Mouse (Mus musculus) yolk sac, embryonic 10.5 days (tissue): Measurements from ENCODE around the gene Zbtb37.
A peak's percentile ranks its signal among the peaks of the same experiment; 100 is the strongest.
"Not testable (repeated sequence)": the region's sequence is repeated elsewhere in the genome, so short reads cannot be mapped to it uniquely, and the experiment has no call there.

ENCODE experiments used
- DNase-seq: peaks from one replicate; pipeline ENCODE4 v3.0.0-alpha.2; 2017; ENCODE audit warnings: low spot score

Gene Zbtb37

DNA sequence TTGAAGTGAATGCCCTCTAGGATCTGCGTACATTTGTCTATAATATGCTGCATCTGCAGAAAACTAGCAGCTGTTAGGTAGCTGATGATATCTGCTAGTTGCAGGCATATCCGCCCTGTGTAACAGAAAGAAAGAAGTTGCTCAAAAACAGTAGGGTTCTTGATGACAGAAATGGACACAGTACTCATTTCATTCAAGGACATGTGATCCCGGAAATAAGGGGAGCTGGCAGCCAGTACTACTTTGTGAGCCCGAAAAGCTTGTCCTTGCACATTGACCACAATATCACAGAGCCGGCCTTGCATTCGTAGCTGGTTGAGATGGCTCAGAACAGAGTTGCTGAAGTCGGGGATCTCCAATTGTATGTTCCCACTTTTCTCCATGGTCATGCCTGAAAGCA is 2.3 kb downstream of the Zbtb37 start:
- DNase-seq, result no peak

DNA sequence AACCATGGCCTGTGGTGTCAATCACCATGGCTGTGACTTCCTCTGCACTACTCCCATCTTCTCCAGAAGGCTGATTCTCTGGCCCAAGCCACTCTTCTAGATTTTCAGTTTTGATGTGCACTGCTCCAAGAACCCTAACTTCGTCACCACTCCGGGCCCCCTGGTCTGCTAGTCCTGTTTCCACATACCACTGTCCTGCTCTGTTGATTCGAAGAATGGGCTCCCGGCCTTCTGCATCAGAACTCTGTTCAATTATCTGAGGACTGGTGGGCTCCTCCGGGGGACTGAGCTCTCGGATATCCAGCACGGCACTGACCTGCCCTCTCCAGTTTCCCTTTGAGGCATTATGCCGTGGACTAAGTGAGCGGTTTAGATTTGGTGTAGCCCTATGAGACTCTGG is 2.8 kb downstream of the Zbtb37 start:
- DNase-seq, result no peak

DNA sequence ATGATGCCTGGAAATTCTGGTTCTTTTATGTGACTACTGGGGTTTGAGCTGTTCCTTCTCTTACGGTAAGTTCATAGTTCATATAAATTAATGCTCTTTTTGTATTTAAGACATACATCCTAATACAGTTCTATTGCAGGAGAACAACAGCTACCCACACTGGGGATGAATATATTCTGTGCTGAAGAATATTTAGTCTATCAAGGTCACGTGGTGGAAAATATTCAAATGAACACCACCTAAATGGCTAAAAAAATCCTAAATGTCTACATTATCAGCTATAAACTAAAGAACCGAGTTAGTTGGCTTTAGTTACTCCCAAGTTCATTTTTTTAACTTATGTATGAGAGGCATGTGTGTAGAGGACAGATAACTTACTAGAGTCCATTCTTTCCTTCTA is 4.6 kb downstream of the Zbtb37 start:
- DNase-seq, result no peak

DNA sequence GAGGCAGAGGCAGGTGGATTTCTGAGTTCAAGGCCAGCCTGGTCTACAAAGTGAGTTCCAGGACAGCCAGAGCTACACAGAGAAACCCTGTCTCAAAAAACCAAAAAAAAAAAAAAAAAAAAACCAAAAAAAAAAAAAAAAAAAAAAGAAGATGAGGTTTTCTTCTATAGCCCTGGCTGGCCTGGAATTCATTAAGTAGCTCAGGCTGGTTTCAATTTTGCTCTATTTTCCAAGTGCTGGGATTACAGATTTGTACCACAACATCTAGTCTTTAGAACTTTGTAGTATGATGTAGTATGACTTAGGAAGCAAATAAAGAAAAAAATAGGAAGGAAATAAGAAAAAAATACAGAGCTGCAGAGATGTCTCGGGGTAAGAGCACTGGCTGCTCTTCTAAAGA is 6.2 kb downstream of the Zbtb37 start:
- not testable (repeated sequence) for DNase-seq

DNA sequence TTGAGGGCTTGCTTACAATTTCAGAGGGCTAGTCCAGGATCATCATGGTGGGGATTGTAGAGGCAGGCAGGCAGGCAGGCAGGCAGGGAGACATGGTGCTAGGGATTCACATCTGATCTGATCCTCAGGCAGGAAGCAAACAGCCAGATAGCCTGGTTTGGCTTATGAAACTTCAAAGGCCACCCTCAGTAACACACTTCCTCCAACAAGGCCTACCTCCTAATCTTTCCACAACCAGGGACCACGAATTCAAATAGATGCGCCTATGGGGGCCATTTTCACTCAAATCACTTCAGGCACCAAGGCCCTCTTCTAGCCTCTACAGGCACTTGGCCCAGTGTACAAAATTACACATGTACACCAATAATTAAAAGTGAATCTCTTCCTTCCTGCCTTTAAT is 7.5 kb downstream of the Zbtb37 start:
- DNase-seq, result no peak

DNA sequence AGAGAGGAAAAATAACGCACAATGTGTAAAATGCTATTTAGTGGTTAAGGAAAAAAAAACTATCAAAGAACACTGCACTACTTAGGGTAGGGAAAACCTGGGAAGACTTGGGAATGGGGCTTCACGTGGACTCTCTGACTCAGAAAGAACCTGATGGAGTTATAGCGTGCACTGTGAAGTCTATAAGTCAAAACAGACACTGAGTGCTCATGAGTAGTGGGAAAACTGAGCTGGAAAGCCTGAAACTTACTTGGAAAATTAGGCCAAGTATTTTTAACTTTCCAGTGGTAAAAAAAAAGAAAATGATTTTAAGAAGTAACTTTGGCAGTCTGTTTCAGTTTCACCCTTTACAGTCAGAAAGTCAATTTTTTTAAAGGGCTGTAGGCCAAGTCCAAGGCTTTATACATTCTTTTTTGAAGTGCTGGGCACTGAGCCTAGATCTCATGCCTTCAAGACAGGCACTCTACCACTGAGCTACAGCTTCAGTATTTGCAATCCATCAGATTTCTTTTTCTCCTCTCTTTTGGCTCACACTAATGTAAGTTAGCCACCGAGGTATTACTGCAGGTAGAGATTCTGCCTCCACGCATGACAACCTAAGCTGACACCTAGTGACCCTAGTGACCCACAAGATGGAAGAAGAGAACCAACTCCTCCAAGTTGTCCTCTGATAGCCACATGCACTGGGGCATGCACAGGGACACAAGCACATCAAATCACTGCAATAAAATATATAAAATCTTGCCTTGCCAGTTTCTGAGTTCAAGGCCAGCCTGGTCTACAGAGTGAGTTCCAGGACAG is 9.0 kb downstream of the Zbtb37 start:
- no peak for DNase-seq

DNA sequence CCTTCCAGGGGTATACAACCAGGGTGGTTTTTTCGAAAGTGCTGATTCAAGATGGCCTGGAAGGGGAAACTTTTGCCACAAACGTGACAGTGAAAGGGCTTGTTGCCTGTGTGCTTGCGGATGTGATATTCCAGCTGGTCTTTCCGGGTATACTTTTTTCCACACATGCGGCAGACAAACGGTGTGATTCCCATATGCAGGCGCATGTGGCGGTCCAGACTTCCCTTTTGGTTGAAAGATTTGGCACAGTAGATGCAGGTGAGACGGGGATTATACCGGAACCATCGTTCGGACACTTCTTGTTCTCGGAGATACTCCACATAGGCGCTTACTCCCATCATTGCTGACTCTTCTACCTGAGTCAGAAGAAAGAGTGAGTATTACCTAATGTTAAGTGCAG is 14.6 kb downstream of the Zbtb37 start:
- DNase-seq, result no peak

DNA sequence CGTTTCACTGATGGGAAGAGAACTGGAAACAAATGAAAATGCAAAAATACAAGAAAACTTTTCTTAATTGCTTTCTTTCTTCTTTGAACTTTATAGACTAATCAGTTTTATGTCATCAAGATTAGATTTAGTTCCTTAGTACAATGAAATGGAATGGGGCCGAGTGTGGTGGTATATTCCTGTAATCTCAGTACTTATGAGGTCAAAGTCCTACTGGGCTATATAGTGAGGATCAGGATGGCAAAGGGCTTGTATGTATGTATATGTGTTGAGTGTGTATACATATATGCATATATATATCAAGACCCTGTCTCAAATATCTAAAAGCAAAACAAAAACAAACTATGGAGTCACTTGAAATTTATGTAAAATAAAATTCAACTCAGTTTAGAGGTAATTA is 18.3 kb downstream of the Zbtb37 start:
- DNase-seq, result no peak

DNA sequence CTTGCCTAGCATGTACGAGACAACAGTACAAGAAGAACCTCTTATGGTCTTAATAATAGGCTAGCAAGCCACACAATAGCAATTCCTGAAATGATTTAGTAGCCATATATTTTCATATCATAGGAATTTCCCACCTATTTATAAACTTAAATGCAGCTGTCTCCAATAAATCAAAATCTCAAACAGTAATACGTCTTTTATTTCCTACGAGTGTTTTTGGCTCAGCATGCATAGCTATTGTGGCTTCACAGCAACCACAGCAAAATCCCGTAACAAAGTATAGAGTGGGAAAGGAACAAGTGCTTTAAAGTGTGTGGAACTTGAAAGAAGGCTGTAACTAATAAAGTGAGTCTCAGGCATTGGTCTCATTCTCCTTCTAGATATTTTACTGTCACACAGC is 24.2 kb downstream of the Zbtb37 start:
- no peak for DNase-seq

DNA sequence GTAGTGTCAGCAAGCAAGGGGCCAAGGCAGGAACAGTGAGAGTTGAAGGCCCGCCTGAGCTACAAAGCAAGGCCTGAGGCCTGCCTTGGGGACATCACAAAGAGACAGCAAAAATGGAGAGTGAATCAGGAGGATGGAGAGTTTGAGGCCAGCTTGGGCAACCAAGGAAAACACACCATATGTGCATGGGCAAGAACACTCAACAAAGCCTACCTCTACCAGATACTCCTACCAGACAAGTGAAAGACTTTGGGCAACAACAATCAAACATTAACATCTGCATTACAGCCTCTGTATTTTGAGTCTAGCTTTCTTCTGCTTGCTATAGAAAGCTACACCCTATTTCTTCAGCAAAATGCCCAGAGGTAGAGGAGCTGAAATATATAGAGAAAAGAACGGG is 26.6 kb downstream of the Zbtb37 start:
- DNase-seq, result no peak

DNA sequence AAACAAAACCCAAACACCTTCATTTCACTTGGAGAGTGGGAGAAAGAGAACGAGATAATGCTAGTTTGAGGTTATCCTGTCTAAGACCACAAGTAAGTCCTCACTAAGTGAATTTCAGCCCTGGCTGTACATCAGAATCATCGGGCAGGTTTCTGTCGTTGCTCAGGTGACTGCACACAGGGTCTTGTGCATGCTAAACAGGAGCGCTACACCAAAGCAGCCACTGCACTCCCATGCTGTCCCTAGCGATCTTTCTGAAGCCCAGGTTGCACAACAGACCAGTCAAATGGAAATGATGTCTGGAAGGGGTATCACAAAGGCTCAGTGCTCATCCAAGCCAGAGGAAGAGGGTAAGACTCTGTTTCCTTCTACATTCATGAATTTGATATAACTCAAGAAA is 28.2 kb downstream of the Zbtb37 start:
- DNase-seq, result no peak

DNA sequence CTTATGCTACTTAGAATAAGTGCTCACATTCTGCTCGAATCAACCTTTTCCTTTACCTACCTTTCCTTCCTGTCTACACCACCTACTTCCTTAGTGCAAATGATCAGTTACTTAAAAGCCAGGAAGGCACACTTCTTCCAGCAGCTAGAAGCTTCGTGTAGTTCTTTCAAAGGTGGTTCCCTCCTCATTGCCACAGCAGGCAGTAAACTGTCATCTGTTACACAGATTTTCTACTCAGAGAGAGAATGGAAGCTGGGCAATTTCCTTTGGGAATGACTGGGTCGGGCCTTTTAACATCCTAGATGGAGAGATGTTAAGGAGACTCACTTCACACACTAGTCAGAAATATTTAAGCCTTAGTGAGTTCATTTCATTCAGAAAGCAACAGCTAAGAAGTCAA is 29.1 kb downstream of the Zbtb37 start:
- no peak for DNase-seq

DNA sequence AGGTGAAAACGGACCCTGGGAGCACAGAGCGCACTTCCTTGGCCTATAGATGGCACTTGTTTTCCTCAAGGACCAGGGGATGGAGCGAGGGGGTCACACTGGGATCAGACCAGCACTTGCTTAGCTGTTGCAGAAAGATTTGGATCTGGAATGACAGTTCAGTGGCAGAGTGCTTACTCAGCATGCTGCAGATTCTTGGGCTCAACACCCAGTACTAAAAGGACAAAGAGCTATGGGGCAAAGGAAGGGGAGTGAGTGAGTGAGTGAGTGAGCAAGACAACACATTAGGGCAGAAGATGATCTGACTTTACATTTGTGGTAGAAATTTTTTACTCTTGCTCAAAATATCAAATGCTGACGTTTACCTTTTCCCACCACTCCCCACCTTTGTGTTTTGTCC is 29.7 kb downstream of the Zbtb37 start:
- DNase-seq, result no peak

DNA sequence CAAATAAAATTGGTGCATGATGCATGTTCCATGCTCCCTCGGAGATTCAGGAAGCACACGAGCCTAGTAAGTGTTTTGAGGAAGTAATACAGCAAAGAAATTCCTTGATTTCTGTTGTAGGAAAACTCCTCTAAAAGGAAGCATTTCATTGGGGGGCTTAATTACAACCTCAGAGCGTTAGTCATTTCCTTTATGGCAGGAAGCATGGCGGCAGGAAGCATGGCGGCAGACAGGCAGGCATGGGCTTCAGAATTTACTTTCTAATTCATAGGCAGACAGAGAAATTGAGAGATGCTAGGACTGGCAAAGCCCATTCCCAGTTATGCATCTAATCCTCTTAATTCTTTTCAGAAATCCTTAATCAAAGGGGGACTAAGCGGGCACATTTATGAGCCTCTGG is 40.8 kb downstream of the Zbtb37 start:
- no peak for DNase-seq

DNA sequence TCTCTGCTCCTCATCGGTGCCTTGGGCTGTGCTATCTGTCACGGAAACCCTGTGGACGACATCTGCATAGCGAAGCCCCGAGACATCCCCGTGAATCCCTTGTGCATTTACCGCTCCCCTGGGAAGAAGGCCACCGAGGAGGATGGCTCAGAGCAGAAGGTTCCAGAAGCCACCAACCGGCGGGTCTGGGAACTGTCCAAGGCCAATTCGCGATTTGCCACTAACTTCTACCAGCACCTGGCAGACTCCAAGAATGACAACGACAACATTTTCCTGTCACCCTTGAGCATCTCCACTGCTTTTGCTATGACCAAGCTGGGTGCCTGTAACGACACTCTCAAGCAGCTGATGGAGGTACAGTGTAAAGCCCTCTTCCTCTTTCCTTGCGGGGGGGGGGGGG is 45.3 kb downstream of the Zbtb37 start:
- DNase-seq, result no peak

DNA sequence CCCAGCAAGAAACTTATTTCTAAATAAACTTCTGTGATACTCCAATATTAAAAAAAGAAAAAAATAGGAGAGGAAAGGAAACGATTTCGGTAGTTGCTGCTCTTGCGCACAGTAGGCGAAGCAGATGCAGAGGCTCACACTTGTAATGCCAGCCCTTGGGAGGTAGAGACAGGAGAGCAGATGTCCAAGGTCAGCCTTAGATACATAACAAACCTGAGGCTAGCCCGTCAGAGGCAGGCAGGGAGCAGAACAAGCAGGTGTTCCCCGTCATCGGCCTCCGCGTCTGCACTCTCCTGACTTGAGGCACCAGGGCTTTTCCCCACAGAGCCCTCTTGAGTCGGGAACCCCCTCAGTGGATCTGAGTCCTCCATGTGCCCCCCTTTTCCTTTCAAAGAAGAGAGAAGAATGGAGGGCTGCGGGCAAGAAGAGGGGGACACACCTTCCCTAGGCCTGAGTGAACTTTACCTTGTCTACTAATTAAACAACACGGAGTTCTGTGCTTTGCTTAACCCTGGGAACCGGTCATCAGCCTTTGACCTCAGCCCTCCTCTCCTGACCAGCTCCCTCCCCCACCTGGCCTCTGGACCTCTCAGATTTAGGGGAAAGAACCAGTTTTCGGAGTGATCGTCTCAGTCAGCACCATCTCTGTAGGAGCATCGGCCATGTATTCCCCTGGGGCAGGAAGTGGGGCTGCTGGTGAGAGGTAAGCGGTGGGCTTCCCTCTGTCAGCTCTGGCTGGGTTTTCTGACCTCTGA is 47.6 kb downstream of the Zbtb37 start:
- DNase-seq, result peak; percentile 81

DNA sequence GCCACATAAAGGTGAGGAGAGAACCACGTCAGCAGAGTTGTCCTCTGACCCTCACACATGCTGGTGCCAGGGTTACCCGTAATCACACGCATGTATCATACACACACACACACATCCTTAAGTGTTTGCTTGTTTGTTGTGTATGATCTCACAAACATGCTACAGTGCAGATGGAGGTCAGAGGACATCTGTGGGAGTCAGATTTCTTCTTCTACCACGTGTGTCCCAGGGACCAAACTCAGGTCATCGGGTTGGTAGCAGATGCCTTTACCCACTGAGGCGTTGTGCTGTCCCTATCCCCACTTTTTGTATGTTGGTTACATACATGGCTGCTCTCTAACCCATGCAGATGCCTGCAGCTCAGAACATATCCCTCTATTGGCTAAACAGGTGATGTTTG is 49.2 kb downstream of the Zbtb37 start:
- no peak for DNase-seq

DNA sequence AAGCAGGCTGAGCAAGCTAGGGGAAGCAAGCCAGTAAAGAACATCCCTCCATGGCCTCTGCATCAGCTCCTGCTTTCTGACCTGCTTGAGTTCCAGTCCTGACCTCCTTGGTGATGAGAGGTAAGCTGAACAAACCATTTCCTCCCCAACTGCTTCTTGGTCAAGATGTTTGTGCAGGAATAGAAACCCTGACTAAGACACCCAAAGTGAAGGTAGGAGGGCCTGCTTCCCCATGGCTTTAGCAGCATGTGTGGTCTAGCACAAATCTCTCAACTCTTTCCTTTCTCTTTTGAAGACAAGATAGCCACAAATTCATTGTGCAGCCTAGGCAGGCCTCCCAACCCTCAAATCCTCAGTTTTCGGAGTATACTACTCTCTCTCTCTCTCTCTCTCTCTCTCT is 49.9 kb downstream of the Zbtb37 start:
- not testable (repeated sequence) for DNase-seq

DNA sequence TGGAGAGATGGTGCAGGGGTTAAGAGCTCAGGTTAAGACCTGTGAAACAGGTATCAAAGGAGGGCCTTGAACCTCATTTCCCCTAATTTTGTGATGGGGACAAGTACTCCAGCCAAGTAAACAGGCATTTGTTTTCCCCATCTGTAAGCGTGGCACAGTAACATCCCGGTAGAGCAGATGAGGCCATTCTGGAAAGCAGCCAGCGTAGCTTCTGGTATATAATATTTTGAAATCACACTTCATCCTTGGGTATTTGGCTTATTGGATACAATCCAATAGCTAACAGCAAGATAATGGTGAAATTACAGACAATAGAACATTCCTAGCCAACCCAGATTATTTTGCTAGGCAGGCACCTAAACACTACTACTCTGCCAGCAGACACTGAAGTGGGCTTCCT is 51.8 kb downstream of the Zbtb37 start:
- DNase-seq, result no peak

DNA sequence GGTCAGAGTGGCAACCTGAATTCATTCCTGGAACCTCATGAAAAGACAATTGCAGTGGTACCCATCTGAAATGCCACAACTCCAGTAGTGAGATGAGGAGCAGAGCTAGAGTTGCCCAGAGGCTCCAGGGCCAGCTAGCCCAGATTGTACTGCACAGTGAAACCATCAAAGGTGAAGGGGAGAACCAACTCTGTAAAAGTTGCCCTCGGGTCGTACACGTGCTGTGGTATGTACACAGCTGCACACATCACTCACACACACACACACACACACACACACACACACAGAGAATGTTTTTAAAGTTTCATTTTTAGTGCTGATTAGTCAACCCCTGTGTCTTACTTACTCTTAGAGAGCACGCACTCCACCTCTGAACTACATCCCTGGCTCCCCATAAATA is 53.3 kb downstream of the Zbtb37 start:
- no peak for DNase-seq

DNA sequence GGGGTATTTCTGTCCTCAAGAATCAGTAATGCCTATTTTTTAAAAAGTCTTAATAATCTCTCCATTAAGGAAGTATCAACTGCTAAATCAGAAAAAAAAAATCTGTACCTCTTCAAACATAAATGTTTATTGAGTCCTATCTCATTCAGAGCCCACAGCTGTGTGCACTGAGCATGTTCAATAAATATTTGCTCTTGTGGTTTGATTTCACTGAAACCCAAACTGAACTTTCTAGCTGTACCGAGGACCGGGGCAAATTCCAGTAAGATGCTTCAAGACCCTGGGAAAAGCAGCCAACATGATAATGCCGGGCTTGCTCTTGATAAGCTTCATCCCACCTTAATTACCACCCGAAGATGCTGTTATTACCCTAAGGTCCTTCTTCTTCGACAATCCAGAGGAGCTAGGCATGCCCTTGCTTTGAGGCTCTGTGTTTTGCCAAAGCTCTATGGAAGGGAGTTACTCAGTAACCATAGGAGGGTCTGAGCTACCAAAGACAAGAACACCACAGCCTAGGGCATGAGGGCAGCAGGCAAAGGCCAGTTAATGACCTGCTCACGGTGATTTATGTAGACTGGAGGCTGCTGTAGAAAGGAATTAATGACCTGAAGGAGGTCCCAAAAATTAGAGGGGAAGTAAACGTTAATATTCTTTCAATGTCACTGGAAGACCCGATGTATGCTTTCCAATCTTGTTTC is 54.0 kb downstream of the Zbtb37 start:
- DNase-seq, result peak; percentile 41

DNA sequence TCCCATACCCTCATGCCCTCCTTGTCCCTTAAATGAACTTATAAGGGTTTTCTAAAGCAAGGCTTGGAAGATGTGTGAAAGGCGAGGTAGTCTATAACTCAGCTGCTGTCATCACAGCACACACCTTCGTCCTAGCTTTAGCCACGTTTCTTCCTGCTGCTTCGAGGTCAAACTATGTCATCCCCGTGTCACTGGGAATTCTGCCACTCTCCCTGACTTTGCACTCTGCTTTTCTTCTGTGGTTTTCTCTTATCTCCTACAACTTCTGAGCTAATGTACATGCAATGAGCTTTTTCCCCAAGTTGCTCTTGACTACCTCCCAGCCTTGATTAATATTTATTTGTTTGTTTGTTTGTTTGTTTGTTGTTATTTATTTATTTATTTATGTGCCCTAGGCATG is 54.6 kb downstream of the Zbtb37 start:
- DNase-seq, result no peak

DNA sequence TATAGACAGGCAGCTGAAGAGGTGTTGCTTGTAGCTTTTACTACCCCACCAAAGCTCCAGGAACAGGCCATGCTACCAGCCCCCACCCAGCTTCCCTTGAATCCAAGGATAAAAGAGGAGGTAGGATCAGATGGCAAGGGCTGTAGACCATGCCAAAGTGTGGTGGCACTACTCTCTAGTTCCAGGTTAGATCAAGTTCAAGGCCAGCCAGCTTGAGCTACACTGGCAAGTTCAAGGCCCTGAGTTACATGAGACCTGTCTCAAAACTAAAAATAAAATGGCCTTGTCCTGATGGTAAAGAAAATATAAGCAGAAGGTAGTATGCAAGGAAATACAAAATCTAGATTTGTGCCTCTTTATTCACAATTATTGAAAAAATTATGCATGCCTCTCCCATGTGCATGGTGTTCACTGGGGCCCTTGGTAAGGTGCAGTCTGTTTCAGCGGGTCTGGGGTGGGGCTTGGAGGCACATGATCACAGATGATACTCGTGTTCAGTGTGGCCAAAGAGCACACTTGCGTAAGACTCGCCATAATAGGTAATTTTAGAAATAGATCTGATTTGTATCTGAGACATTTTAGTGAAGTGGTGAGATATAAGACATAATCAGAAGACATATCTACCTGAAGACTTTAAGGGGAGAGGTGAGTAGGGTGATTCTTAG is 56.4 kb downstream of the Zbtb37 start, which contains the start of gene Serpinc1:
Gene Serpinc1, plus strand, starts transcription at position 515 of the 665 bp plus-strand sequence.
- no peak for DNase-seq
